Mouse (Mus musculus): ENCODE measurements around the gene Mipep.

GRCm38 (mm10) chr14:60843596-60843995 lies 59.2 kb downstream of the Mipep start:
- no peak for TF ChIP-seq CTCF (IDR thresholded peaks at IDR 0.05)
- no peak for TF ChIP-seq EP300 (IDR thresholded peaks at IDR 0.05)
